Mouse (Mus musculus) left cerebral cortex, adult 18-20 months (tissue): ENCODE data around the gene Dnali1. TPM values are rescaled to one million over a fixed set of nuclear protein-coding genes. Genes with fewer than 3 reads are reported as not detected.
A peak's percentile ranks its signal among the peaks of the same experiment; 100 is the strongest.

Experiments used
- DNase-seq, 2 experiments: peaks; one replicate each; pipeline ENCODE4 v3.0.0; 2021 to 2022; ENCODE audit warnings: low spot score in 2 of 2, mixed read lengths in 1 of 2
- long read RNA-seq, 2 experiments: library from polyadenylated mRNA; stranded (forward); transcript quantifications; one replicate each; pipeline ENCODE4 v2.0.0; 2021
- total RNA-seq, 2 experiments: library from RNA; stranded (reverse); gene quantifications; 2 replicates each; pipeline ENCODE4 v1.2.3; 2021

Dnali1 gene
- total RNA-seq, result under 1 TPM; 0.16 to 0.77 TPM
- long read RNA-seq, experiment 1, partial matches to known transcripts, result 0 of 1 reads
- long read RNA-seq, experiment 1, other reads (novel, unspliced or antisense), result 0 of 1 reads
- long read RNA-seq, experiment 2, partial matches to known transcripts, result 0 of 1 reads
- long read RNA-seq, experiment 2, other reads (novel, unspliced or antisense), result 0 of 1 reads

GRCm38 (mm10) chr4:125065517-125066307, at the start of gene Dnali1:
TSS of gene Dnali1 (minus strand) at chr4:125065703.
- peak; percentile 18 to 21 for DNase-seq

- no peak for DNase-seq
These were observed 49.6 kb upstream of the Dnali1 start for GRCm38 (mm10) chr4:125115081-125115480.

- peak; percentile 91 to 93 for DNase-seq
These were observed 49.1 kb upstream of the Dnali1 start for GRCm38 (mm10) chr4:125114638-125115037.

GRCm38 (mm10) chr4:125105354-125105753, 39.9 kb upstream of the Dnali1 start:
- no peak for DNase-seq

GRCm38 (mm10) chr4:125101334-125101733, 35.8 kb upstream of the Dnali1 start:
- no peak for DNase-seq

GRCm38 (mm10) chr4:125099458-125099857, 34.0 kb upstream of the Dnali1 start:
- peak; percentile 84 to 90 for DNase-seq

GRCm38 (mm10) chr4:125097412-125097811, 31.9 kb upstream of the Dnali1 start:
- no peak for DNase-seq

GRCm38 (mm10) chr4:125096066-125096465, 30.6 kb upstream of the Dnali1 start:
- no peak for DNase-seq

- DNase-seq, result no peak
These were observed 27.5 kb upstream of the Dnali1 start for GRCm38 (mm10) chr4:125093031-125093430.

- peak; percentile 61 to 70 for DNase-seq
These were observed 19.9 kb upstream of the Dnali1 start for GRCm38 (mm10) chr4:125085346-125085841.

GRCm38 (mm10) chr4:125084403-125085345, 19.2 kb upstream of the Dnali1 start, which contains the start of gene Meaf6:
TSS of gene Meaf6 (plus strand) at chr4:125085134.
- peak; percentile 91 to 94 for DNase-seq

- no peak for DNase-seq
These were observed 13.2 kb upstream of the Dnali1 start for GRCm38 (mm10) chr4:125078698-125079097.

- DNase-seq, result no peak
These were observed 12.2 kb upstream of the Dnali1 start for GRCm38 (mm10) chr4:125077700-125078099.

- DNase-seq, result peak; percentile 95 to 97
These were observed 1.2 kb upstream of the Dnali1 start, which contains the start of gene Snip1 for GRCm38 (mm10) chr4:125066490-125067370. TSS of gene Snip1 (plus strand) at chr4:125066672.

GRCm38 (mm10) chr4:125063829-125064228, 1.7 kb downstream of the Dnali1 start:
- no peak for DNase-seq

GRCm38 (mm10) chr4:125059025-125059424, 6.5 kb downstream of the Dnali1 start:
- peak; percentile 47 to 59 for DNase-seq

- DNase-seq, result no peak
These were observed 7.5 kb downstream of the Dnali1 start for GRCm38 (mm10) chr4:125058033-125058432.

- no peak for DNase-seq
These were observed 8.2 kb downstream of the Dnali1 start for GRCm38 (mm10) chr4:125057273-125057672.

- no peak for DNase-seq
These were observed 9.0 kb downstream of the Dnali1 start for GRCm38 (mm10) chr4:125056476-125056875.

- DNase-seq, result no peak
These were observed 10.1 kb downstream of the Dnali1 start for GRCm38 (mm10) chr4:125055385-125055784.
